Mouse (Mus musculus) forebrain, embryonic 13.5 days (tissue): Measurements from ENCODE around the gene Plekhf1. TPM values are rescaled to one million over a fixed set of nuclear protein-coding genes. Genes with fewer than 3 reads are reported as not detected.

Source experiments
- ATAC-seq: fragments of 200-750 bp; cut with Nextera tagmentation; 2 replicates; pipeline ENCODE4 v1.8.0; 2017
- H3K27ac ChIP-seq: fragments of 300-500 bp; sonication (generic); 2 replicates; pipeline ENCODE4 v1.5.1; 2015; ENCODE audit warnings: inconsistent platforms, mild to moderate bottlenecking, moderate library complexity
- H3K27me3 ChIP-seq: fragments of 300-500 bp; sonication (generic); 2 replicates; pipeline ENCODE4 v1.6.1; 2015; ENCODE audit warnings: mild to moderate bottlenecking, inconsistent platforms
- H3K36me3 ChIP-seq: fragments of 300-500 bp; sonication (generic); 2 replicates; pipeline ENCODE4 v1.6.1; 2015; ENCODE audit warnings: mild to moderate bottlenecking, inconsistent platforms; ENCODE audit not compliant: poor library complexity, severe bottlenecking
- H3K4me1 ChIP-seq: fragments of 300-500 bp; sonication (generic); 2 replicates; pipeline ENCODE4 v1.6.1; 2015; ENCODE audit warnings: inconsistent platforms
- H3K4me2 ChIP-seq: fragments of 300-500 bp; sonication (generic); 2 replicates; pipeline ENCODE4 v1.6.1; 2015; ENCODE audit warnings: inconsistent platforms, mild to moderate bottlenecking, moderate library complexity
- H3K4me3 ChIP-seq: fragments of 300-500 bp; sonication (generic); 2 replicates; pipeline ENCODE4 v1.5.1; 2015; ENCODE audit warnings: mild to moderate bottlenecking, inconsistent platforms
- H3K9ac ChIP-seq: fragments of 300-500 bp; sonication (generic); 2 replicates; pipeline ENCODE4 v1.6.1; 2015; ENCODE audit warnings: mild to moderate bottlenecking, inconsistent platforms
- H3K9me3 ChIP-seq: fragments of 300-500 bp; sonication (generic); replicated peaks from 2 replicates; pipeline ENCODE4 v1.6.1; 2016; ENCODE audit warnings: inconsistent platforms
- WGBS: fragments of 180-500 bp; shearing (Covaris S2); methylation state at CpG from one replicate; pipeline ENCODE4 v1.1.7; 2015; 5-methylcytosine and 5-hydroxymethylcytosine counted together
- polyA plus RNA-seq: library from polyadenylated mRNA; unstranded; fragments of >200 nt; fragmentation: Nextera tagmentation; extraction: Ambion mirVana; gene quantifications from 2 replicates; pipeline ENCODE4 v1.2.1, GENCODE M21; 2015

The Plekhf1 gene
- 0.67 and 0.71 TPM in 2 replicates for polyA plus RNA-seq

DNA sequence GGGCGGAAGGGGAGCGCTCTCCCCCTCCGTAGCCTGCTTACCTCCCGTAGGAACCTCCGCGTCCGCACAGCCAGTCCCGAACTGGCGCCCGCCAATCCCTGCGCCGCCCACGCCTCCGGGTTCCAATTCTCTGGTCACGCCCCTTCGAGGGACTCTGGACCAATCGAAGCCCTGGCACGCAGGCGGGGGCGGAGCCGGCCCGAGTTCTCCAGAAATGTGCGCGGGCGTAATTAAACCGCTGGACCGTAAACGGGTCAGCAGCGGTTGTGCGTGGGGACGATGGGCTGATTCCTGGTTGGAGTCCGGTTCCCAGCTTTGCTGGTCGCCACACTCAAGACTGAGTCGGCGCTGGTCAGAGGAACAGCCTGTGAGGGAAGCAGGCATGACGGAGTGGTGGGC is at the start of gene Plekhf1:
Gene Plekhf1 (minus strand): TSS at position 117 of the 399 bp plus-strand sequence.
- H3K9ac ChIP-seq: peak within 1 kb of the TSS; percentile 64
- H3K36me3 ChIP-seq: no peaks in the 10 kb centered on the region
- no peak within 1 kb of the TSS for H3K27ac ChIP-seq
- H3K4me3 ChIP-seq: peak within 1 kb of the TSS; percentile 52
- peak; percentile 94 for ATAC-seq
- H3K4me1 ChIP-seq: peaks cover 13% of the 10 kb centered on the region
- H3K4me2 ChIP-seq: peak within 1 kb of the TSS; percentile 89
- H3K27me3 ChIP-seq: peaks cover 18% of the 10 kb centered on the region
- no peaks in the 10 kb centered on the region for H3K9me3 ChIP-seq
- WGBS: under 1% methylated on average over 36 of the region's 36 CpGs

- H3K27ac ChIP-seq: no peak overlapping the region
- H3K36me3 ChIP-seq: peaks cover 15% of the 10 kb centered on the region; the same call in 1 of the 2 replicates
- no peak overlapping the region for H3K9ac ChIP-seq
- H3K9me3 ChIP-seq: no peaks in the 10 kb centered on the region
- H3K4me3 ChIP-seq: no peak overlapping the region
- H3K27me3 ChIP-seq: no peaks in the 10 kb centered on the region
- peaks cover 16% of the 10 kb centered on the region for H3K4me1 ChIP-seq
- no peak for ATAC-seq
- H3K4me2 ChIP-seq: no peak overlapping the region
These were observed 44.7 kb upstream of the Plekhf1 start for GRCm38 (mm10) chr7:38272551-38272950.

GRCm38 (mm10) chr7:38271859-38272258 is 44.0 kb upstream of the Plekhf1 start:
- ATAC-seq: peak; percentile 31
- Histone ChIP-seq H3K4me2 (peak overlapping the region; percentile 95), H3K9me3 (no peaks in the 10 kb centered on the region), H3K27ac (no peak overlapping the region), H3K27me3 (no peaks in the 10 kb centered on the region), H3K4me3 (peak overlapping the region; percentile 77), H3K4me1 (peaks cover 16% of the 10 kb centered on the region), H3K36me3 (peaks cover 22% of the 10 kb centered on the region), H3K9ac (peak overlapping the region; percentile 82)
- WGBS: 19% methylated on average over 4 of the region's 4 CpGs

DNA sequence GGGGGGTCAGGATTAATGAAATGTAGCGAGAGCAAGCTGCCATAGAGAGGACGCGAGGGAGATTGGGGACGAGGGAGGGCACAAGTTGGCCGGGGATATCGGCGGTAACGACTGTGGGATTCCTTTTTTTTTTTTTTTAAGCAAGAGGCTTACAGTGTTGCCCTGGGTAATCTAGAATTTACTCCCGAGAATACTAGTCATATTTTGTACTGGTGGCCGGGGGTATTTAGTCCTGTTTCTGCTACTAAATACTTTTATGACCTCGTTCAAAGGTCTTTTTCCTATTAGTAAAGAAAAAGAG is 43.6 kb upstream of the Plekhf1 start:
- WGBS: 0% methylated on average over 11 of the region's 11 CpGs
- 0 out of 2 replicates have a peak overlapping the region, but pooled peaks have one; percentile 40 for H3K27ac ChIP-seq
- H3K4me1 ChIP-seq: peaks cover 16% of the 10 kb centered on the region
- H3K27me3 ChIP-seq: no peaks in the 10 kb centered on the region
- H3K4me2 ChIP-seq: peak overlapping the region; percentile 95
- H3K9me3 ChIP-seq: no peaks in the 10 kb centered on the region
- no peak for ATAC-seq
- peak overlapping the region; percentile 82 for H3K9ac ChIP-seq
- peak overlapping the region; percentile 77 for H3K4me3 ChIP-seq
- H3K36me3 ChIP-seq: peaks cover 26% of the 10 kb centered on the region

DNA sequence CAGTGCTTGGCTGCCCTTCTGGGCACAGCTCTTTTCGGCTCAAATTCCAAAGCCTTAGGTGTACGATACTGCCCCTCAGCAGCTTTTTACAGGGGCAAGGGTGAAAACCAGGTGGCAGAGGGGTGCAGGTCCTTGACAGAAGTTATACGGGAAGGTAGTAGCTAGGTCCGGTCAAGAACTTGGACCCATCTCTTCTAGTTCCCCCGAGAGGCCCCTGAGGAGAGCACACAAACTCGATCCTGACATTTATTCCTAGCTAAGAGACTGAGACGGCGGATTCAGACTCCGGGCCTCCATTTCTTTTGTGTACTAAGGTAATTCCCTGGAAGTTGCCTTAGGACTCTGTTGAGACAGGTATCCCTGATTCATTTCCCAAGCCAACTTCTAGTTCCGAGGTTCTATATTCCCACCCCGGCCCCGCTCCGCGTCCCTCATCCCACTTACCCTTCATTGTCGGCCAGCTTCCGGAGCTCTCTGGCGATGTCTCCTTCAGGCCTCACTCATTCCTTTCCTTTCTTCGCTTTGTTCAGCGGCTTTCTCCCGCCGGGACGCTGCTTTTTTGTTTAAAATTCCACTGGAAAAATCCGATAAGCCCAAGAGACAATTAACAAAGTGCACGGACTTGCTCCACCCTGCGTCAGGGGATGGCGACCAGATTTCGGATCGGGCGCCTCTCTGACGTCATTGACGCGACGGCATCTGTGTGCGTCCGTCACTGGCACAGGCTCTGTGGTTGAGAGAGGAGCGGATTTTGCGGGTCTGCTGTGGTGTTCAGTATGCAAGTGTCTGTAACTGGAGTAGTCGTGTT is 43.1 kb upstream of the Plekhf1 start, which contains the start of gene Pop4:
Gene Pop4 (minus strand): TSS at position 721 of the 808 bp plus-strand sequence.
- H3K36me3 ChIP-seq: peaks cover 31% of the 10 kb centered on the region
- peak within 1 kb of the TSS; percentile 77 for H3K4me3 ChIP-seq
- no peaks in the 10 kb centered on the region for H3K9me3 ChIP-seq
- H3K4me2 ChIP-seq: peak within 1 kb of the TSS; percentile 95
- peak within 1 kb of the TSS; percentile 40 for H3K27ac ChIP-seq
- WGBS: under 1% methylated on average over 38 of the region's 38 CpGs
- peak within 1 kb of the TSS; percentile 82 for H3K9ac ChIP-seq
- peaks cover 16% of the 10 kb centered on the region for H3K4me1 ChIP-seq
- no peaks in the 10 kb centered on the region for H3K27me3 ChIP-seq
- peak; percentile 97 for ATAC-seq

DNA sequence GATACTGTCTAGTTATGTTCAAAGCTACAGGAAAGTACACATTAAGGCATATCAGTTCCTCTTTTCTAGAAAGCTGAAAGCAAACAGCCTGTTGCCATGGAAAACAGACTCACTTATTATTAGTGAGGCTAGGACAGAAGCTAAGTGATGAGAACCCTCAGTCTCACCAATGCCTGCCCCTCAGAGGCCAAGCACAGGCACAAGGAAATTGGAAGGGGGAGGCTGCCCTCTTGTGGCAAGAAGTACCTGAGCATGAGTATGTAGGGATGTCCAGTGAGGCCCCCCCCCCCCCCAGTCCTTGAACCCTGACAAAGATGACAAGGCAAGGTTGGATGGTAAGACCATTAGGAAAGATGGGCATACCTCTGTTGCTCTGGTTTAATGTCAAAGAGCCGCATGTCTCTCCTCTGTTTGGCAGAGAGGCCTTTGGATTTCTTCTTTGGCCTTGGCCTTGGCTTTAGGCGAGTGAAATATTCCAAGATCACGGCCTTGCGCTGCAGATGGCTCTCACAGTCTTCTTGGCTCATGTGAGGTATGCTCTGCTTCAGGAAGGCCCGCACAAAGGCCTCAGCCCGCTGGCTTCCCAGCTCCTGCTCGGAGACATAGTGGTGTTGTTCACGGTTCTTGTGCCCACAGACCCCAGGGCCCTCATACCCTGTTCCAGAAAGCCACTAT is 39.3 kb upstream of the Plekhf1 start:
- Histone ChIP-seq H3K4me1 (peaks cover 16% of the 10 kb centered on the region), H3K27ac (no peak overlapping the region), H3K9me3 (no peaks in the 10 kb centered on the region), H3K4me3 (no peak overlapping the region), H3K27me3 (no peaks in the 10 kb centered on the region), H3K9ac (no peak overlapping the region), H3K4me2 (no peak overlapping the region), H3K36me3 (peaks cover 69% of the 10 kb centered on the region)
- 91% methylated on average over 8 of the region's 8 CpGs for WGBS
- ATAC-seq: no peak

DNA sequence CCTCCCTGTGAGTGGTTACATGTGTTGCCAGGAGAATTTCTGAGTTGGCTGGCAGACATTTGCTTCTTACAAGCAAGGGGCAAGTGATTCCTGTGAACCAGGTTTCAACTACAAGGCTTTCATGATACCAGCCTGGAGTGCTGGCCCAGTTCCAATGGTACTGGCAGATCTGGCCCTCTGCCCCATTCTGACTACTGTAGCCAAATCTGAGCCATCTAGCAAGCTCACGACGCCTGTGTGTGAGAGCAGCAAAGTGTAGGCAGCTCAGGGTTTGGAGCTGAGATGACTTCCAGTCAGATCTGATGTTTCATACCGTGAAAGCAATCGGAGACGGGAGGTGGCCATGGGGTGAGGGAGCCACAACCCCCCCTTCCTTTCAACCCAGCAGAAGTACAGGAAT is 34.6 kb upstream of the Plekhf1 start:
- Histone ChIP-seq H3K4me3 (no peak overlapping the region), H3K4me2 (no peak overlapping the region), H3K9ac (no peak overlapping the region), H3K9me3 (no peaks in the 10 kb centered on the region), H3K36me3 (peaks cover 68% of the 10 kb centered on the region), H3K27me3 (no peaks in the 10 kb centered on the region), H3K4me1 (no peaks in the 10 kb centered on the region), H3K27ac (no peak overlapping the region)
- no peak for ATAC-seq
- WGBS: 81% methylated on average over 5 of the region's 5 CpGs

DNA sequence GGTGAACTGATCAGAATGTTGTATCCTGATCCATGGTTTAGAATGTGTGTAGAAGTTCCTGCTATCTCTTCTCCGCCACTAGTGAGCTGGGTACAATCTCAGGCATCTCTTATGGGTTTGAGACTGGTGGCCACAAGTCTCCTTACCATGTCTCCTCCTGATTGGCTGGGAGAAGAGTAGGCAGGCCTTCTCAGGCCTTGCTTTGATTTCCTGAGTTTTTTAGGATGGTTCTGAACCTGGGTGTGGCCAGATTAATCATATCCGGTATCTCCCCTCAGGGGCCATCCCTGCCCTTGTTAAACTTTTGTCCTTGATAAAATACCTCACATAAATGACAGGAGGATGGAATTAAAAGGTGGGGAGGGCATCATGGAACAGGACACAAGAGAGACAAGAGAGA is 31.8 kb upstream of the Plekhf1 start:
- no peak for ATAC-seq
- no peak overlapping the region for H3K9ac ChIP-seq
- peaks cover 4% of the 10 kb centered on the region; the same call in 1 of the 2 replicates for H3K4me1 ChIP-seq
- no peaks in the 10 kb centered on the region for H3K9me3 ChIP-seq
- H3K36me3 ChIP-seq: peaks cover 40% of the 10 kb centered on the region
- H3K27me3 ChIP-seq: no peaks in the 10 kb centered on the region
- no peak overlapping the region for H3K4me2 ChIP-seq
- no peak overlapping the region for H3K4me3 ChIP-seq
- WGBS: 96% methylated on average over 2 of the region's 2 CpGs
- H3K27ac ChIP-seq: no peak overlapping the region

DNA sequence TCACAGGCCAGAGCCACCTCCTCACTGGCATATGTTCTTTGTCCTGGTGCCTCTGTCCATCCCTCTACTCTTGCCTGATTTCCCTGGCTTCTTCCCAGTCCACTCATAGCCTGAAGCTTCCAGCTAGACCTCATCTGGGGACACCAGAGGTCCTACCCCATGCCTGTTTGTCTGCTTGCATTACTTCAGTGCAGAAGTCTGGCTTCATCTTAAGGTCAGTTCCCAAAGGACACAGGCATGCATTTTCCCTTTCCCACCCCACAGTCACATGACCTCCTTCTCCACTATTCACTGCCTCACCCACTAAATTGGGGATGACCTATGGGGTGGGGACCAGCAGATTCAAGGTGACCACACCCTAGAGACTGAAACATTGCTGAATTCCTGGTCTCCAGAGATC is 25.6 kb upstream of the Plekhf1 start:
- no peak overlapping the region for H3K4me2 ChIP-seq
- no peaks in the 10 kb centered on the region for H3K9me3 ChIP-seq
- H3K36me3 ChIP-seq: no peaks in the 10 kb centered on the region
- no peaks in the 10 kb centered on the region for H3K27me3 ChIP-seq
- no peak overlapping the region for H3K27ac ChIP-seq
- ATAC-seq: no peak
- no peak overlapping the region for H3K9ac ChIP-seq
- H3K4me1 ChIP-seq: peaks cover 12% of the 10 kb centered on the region
- H3K4me3 ChIP-seq: no peak overlapping the region

DNA sequence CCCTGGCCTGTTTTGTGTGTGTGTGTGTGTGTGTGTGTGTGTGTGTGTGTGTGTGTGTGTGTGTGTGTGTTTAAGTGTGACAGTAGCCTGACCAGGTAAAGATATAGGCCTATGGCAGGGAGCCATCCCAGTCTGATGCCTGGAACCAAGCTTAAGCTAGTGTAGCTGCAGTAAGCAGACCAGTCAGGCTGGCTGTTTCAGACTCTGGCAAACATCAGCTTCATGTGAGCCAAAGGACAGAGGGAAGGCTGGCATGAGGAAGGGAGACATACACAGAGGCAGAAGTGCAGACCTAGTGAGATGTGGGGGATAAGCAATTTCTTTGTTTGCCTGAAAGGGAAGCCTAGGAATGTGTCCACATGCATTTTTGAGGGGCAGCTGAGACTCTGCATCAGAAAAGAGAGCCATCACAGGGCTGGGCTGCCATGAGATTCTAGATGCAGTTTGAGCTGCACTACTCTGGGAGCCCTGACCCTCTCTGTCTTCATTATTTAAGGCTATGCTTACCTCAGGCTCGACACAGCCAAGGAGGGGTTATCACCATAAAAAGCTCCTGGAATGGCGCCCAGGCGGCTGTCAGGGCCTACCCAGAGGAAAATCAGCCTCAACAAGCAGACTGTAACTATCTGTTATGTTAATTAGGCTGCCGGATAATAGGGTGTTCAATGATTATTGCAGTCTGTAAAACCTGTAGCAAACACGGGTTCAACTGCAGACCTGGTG is 23.8 kb upstream of the Plekhf1 start:
- Histone ChIP-seq H3K4me2 (no peak overlapping the region), H3K9me3 (no peaks in the 10 kb centered on the region), H3K27ac (peak overlapping the region; percentile 85), H3K4me3 (no peak overlapping the region), H3K36me3 (no peaks in the 10 kb centered on the region), H3K27me3 (no peaks in the 10 kb centered on the region), H3K4me1 (peaks cover 12% of the 10 kb centered on the region), H3K9ac (no peak overlapping the region)
- peak; percentile 81 for ATAC-seq
- WGBS: 34% methylated on average over 5 of the region's 5 CpGs

GRCm38 (mm10) chr7:38242417-38242816 is 14.6 kb upstream of the Plekhf1 start:
- ATAC-seq: no peak
- H3K27ac ChIP-seq: no peak overlapping the region
- H3K9ac ChIP-seq: no peak overlapping the region
- no peaks in the 10 kb centered on the region; the same call in 1 of the 2 replicates for H3K27me3 ChIP-seq
- no peaks in the 10 kb centered on the region for H3K36me3 ChIP-seq
- 90% methylated on average over 4 of the region's 4 CpGs for WGBS
- H3K4me3 ChIP-seq: no peak overlapping the region
- no peak overlapping the region for H3K4me2 ChIP-seq
- H3K4me1 ChIP-seq: no peaks in the 10 kb centered on the region
- H3K9me3 ChIP-seq: no peaks in the 10 kb centered on the region

GRCm38 (mm10) chr7:38237140-38237539 is 9.3 kb upstream of the Plekhf1 start:
- no peak overlapping the region for H3K9ac ChIP-seq
- H3K4me1 ChIP-seq: no peaks in the 10 kb centered on the region
- no peak overlapping the region for H3K27ac ChIP-seq
- no peaks in the 10 kb centered on the region for H3K36me3 ChIP-seq
- H3K27me3 ChIP-seq: no peaks in the 10 kb centered on the region; the same call in 1 of the 2 replicates
- H3K9me3 ChIP-seq: no peaks in the 10 kb centered on the region
- ATAC-seq: no peak
- H3K4me2 ChIP-seq: no peak overlapping the region
- H3K4me3 ChIP-seq: no peak overlapping the region
